Mouse (Mus musculus) bone marrow macrophage, adult 2 months (primary cell): ENCODE measurements at regions not wholly inside any gene's neighbourhood (a gene's known extent, or its start where the extent isn't known, plus 50 kb on each side); places are given as distances from the start of the nearest gene placed in this dataset.

Experiments used
- H3K27ac ChIP-seq: 2 replicates; pipeline ENCODE4 v1.5.1; 2012; ENCODE audit warnings: low read depth, low read length; ENCODE audit not compliant: insufficient read depth
- H3K4me1 ChIP-seq: 2 replicates; pipeline ENCODE4 v1.6.1; 2012; ENCODE audit warnings: low read length; ENCODE audit not compliant: control insufficient read depth, insufficient read depth
- H3K4me3 ChIP-seq: 2 replicates; pipeline ENCODE4 v1.5.1; 2012; ENCODE audit warnings: mild to moderate bottlenecking, low read length, moderate library complexity; ENCODE audit not compliant: insufficient read depth
- CTCF ChIP-seq: IDR thresholded peaks from 2 replicates; pipeline ENCODE4 v1.5.1; 2012; ENCODE audit warnings: low read depth, mild to moderate bottlenecking, low read length, moderate library complexity
- POLR2A ChIP-seq: IDR thresholded peaks from 2 replicates; pipeline ENCODE4 v1.6.1; 2012; ENCODE audit warnings: mild to moderate bottlenecking, low read depth, low read length, borderline replicate concordance

- Histone ChIP-seq H3K4me1 (peaks cover 11% of the 10 kb centered on the region), H3K4me3 (no peak overlapping the region), H3K27ac (no peak overlapping the region)
- TF ChIP-seq CTCF (no peak), POLR2A (no peak)
Measured at GRCm38 (mm10) chr9:61716751-61717150, 197.6 kb downstream of the Rplp1 start.

- no peak overlapping the region for H3K27ac ChIP-seq
- H3K4me3 ChIP-seq = no peak overlapping the region
- TF ChIP-seq CTCF = no peak
- no peak for TF ChIP-seq POLR2A
- peaks cover 11% of the 10 kb centered on the region for H3K4me1 ChIP-seq
Measured at GRCm38 (mm10) chr9:61714331-61715035, 199.9 kb downstream of the Rplp1 start.

- TF ChIP-seq POLR2A = no peak
- TF ChIP-seq CTCF = no peak
- Histone ChIP-seq H3K4me3 (no peak overlapping the region), H3K27ac (no peak overlapping the region)
Measured at GRCm38 (mm10) chr9:61713806-61714205, 200.5 kb downstream of the Rplp1 start.

GRCm38 (mm10) chr9:61711296-61711695, 203.0 kb downstream of the Rplp1 start:
- Histone ChIP-seq H3K27ac (no peak overlapping the region), H3K4me1 (peaks cover 32% of the 10 kb centered on the region), H3K4me3 (no peak overlapping the region)
- TF ChIP-seq POLR2A = no peak

More at GRCm38 (mm10) chr9:61713806-61714205, 200.5 kb downstream of the Rplp1 start:
- peaks cover 11% of the 10 kb centered on the region for H3K4me1 ChIP-seq

GRCm38 (mm10) chr9:61707875-61708274, 206.5 kb downstream of the Rplp1 start:
- TF ChIP-seq CTCF (no peak), POLR2A (no peak)
- H3K27ac ChIP-seq = peak overlapping the region; percentile 92
- H3K4me1 ChIP-seq = peaks cover 52% of the 10 kb centered on the region
- peak overlapping the region; percentile 6; the same call in 1 of the 2 replicates for H3K4me3 ChIP-seq

GRCm38 (mm10) chr9:61707296-61707695, 207.0 kb downstream of the Rplp1 start:
- Histone ChIP-seq H3K27ac (peak overlapping the region; percentile 92), H3K4me3 (no peak overlapping the region), H3K4me1 (peaks cover 54% of the 10 kb centered on the region)
- TF ChIP-seq CTCF (no peak), POLR2A (no peak)

GRCm38 (mm10) chr9:61706263-61706755, 208.0 kb downstream of the Rplp1 start:
- Histone ChIP-seq H3K4me1 (peaks cover 57% of the 10 kb centered on the region), H3K27ac (peak overlapping the region; percentile 92), H3K4me3 (no peak overlapping the region)
- TF ChIP-seq CTCF = no peak
- no peak for TF ChIP-seq POLR2A

GRCm38 (mm10) chr9:61705586-61706233, 208.6 kb downstream of the Rplp1 start:
- Histone ChIP-seq H3K27ac (peak overlapping the region; percentile 92), H3K4me1 (peaks cover 63% of the 10 kb centered on the region), H3K4me3 (no peak overlapping the region)
- no peak for TF ChIP-seq POLR2A
- TF ChIP-seq CTCF = no peak

GRCm38 (mm10) chr9:61703301-61703700, 211.0 kb downstream of the Rplp1 start:
- TF ChIP-seq CTCF (no peak), POLR2A (no peak)
- H3K4me3 ChIP-seq = no peak overlapping the region
- peak overlapping the region; percentile 90 for H3K27ac ChIP-seq
- peaks cover 68% of the 10 kb centered on the region for H3K4me1 ChIP-seq

- TF ChIP-seq POLR2A (no peak), CTCF (no peak)
- Histone ChIP-seq H3K4me1 (peaks cover 60% of the 10 kb centered on the region), H3K4me3 (0 out of 2 replicates have a peak overlapping the region, but pooled peaks have one; percentile 2), H3K27ac (peak overlapping the region; percentile 90)
Measured at GRCm38 (mm10) chr9:61702280-61702966, 211.9 kb downstream of the Rplp1 start.
